Mouse (Mus musculus) midbrain, embryonic 14.5 days (tissue): ENCODE data around the gene Ccdc85c. TPM values are rescaled to one million over a fixed set of nuclear protein-coding genes. Genes with fewer than 3 reads are reported as not detected.

ENCODE experiments used
- ATAC-seq: fragments of 200-750 bp; cut with Nextera tagmentation; 2 replicates; pipeline ENCODE4 v1.8.0; 2017; ENCODE audit warnings: moderate number of reproducible peaks, moderate library complexity; ENCODE audit not compliant: low FRiP score, low TSS enrichment
- DNase-seq: peaks from one replicate; pipeline ENCODE4 v3.0.0-alpha.2; 2015
- H3K27ac ChIP-seq: fragments of 300-500 bp; sonication (generic); replicated peaks from 2 replicates; pipeline ENCODE4 v1.5.1; 2014; ENCODE audit warnings: mild to moderate bottlenecking, low read depth, low read length, moderate library complexity
- H3K27me3 ChIP-seq: fragments of 300-500 bp; sonication (generic); 2 replicates; pipeline ENCODE4 v1.6.1; 2014; ENCODE audit warnings: low read length, control low read depth, mixed read lengths; ENCODE audit not compliant: control insufficient read depth, insufficient read depth
- H3K36me3 ChIP-seq: fragments of 300-500 bp; sonication (generic); 2 replicates; pipeline ENCODE4 v1.6.1; 2014; ENCODE audit warnings: low read length, control low read depth; ENCODE audit not compliant: control insufficient read depth, insufficient read depth
- H3K4me1 ChIP-seq: fragments of 300-500 bp; sonication (generic); 2 replicates; pipeline ENCODE4 v1.6.1; 2014; ENCODE audit warnings: mild to moderate bottlenecking, antibody characterized with exemption, low read length, control low read depth; ENCODE audit not compliant: control insufficient read depth, insufficient read depth
- H3K4me2 ChIP-seq: fragments of 300-500 bp; sonication (generic); 2 replicates; pipeline ENCODE4 v1.6.1; 2014; ENCODE audit warnings: mild to moderate bottlenecking, low read length, moderate library complexity
- H3K4me3 ChIP-seq: fragments of 300-500 bp; sonication (generic); replicated peaks from 2 replicates; pipeline ENCODE4 v1.5.1; 2014; ENCODE audit warnings: low read depth, low read length
- H3K9ac ChIP-seq: fragments of 300-500 bp; sonication (generic); replicated peaks from 2 replicates; pipeline ENCODE4 v1.6.1; 2014; ENCODE audit warnings: mild to moderate bottlenecking, low read length, moderate library complexity
- H3K9me3 ChIP-seq: fragments of 300-500 bp; sonication (generic); 2 replicates; pipeline ENCODE4 v1.6.1; 2016; ENCODE audit warnings: low read length, control low read depth, mixed read lengths; ENCODE audit not compliant: control insufficient read depth
- WGBS: fragments of 180-500 bp; shearing (Covaris S2); extraction: QIAGEN DNeasy Blood & Tissue Kit; methylation state at CpG from one replicate; pipeline ENCODE4 v1.1.7; 2014; 5-methylcytosine and 5-hydroxymethylcytosine counted together
- polyA plus RNA-seq: library from polyadenylated mRNA; unstranded; fragments of >200 nt; fragmentation: Nextera tagmentation; extraction: Ambion mirVana; gene quantifications from 2 replicates; pipeline ENCODE4 v1.2.1, GENCODE M21; 2014

The Ccdc85c gene
- polyA plus RNA-seq, 1 experiment from 2014 or later, result 20.9 TPM

GRCm38 (mm10) chr12:108162036-108162435 lies 113.2 kb downstream of the Ccdc85c start:
- WGBS, result 94% methylated on average over 1 of the region's 1 CpGs
- Histone ChIP-seq H3K4me3 (no peak overlapping the region), H3K9me3 (no peaks in the 10 kb centered on the region), H3K27ac (no peak overlapping the region), H3K4me1 (no peaks in the 10 kb centered on the region), H3K9ac (no peak overlapping the region), H3K27me3 (no peaks in the 10 kb centered on the region), H3K4me2 (no peak overlapping the region), H3K36me3 (peaks cover 43% of the 10 kb centered on the region)
- no peak for ATAC-seq
- DNase-seq, result peak; percentile 33

GRCm38 (mm10) chr12:108159863-108160262 lies 115.4 kb downstream of the Ccdc85c start:
- Histone ChIP-seq H3K27ac (no peak overlapping the region), H3K9ac (no peak overlapping the region), H3K36me3 (peaks cover 60% of the 10 kb centered on the region), H3K9me3 (no peaks in the 10 kb centered on the region), H3K4me1 (no peaks in the 10 kb centered on the region), H3K4me3 (no peak overlapping the region), H3K4me2 (no peak overlapping the region), H3K27me3 (no peaks in the 10 kb centered on the region)
- DNase-seq (no peak), ATAC-seq (no peak)

Other genes starting within 250 kb of the Ccdc85c start
- gene Setd3, start 96.1 kb downstream of the Ccdc85c start, polyA plus RNA-seq, result 75.5 and 93.3 TPM in 2 replicates
- 6.0 and 7.4 TPM in 2 replicates for gene Ccnk, start 95.8 kb downstream of the Ccdc85c start, polyA plus RNA-seq
- gene Hhipl1, start 30.8 kb upstream of the Ccdc85c start, polyA plus RNA-seq, result 1.3 and 1.6 TPM in 2 replicates
- gene Cyp46a1, start 59.0 kb upstream of the Ccdc85c start, polyA plus RNA-seq, result 12.4 and 14.3 TPM in 2 replicates
- gene Eml1, start 95.5 kb upstream of the Ccdc85c start, polyA plus RNA-seq, result 45.2 and 49.3 TPM in 2 replicates